Mouse (Mus musculus) embryonic fibroblast, embryonic 13.5 days (primary cell): ENCODE data around the gene Med13.

Experiments used
- CTCF ChIP-seq: IDR thresholded peaks from 2 replicates; pipeline ENCODE4 v1.5.1; 2011; ENCODE audit warnings: mild to moderate bottlenecking, control low read depth, low read length, moderate library complexity, borderline replicate concordance; ENCODE audit not compliant: insufficient read depth
- POLR2A ChIP-seq: IDR thresholded peaks from 2 replicates; pipeline ENCODE4 v1.6.1; 2011; ENCODE audit warnings: low read depth, mild to moderate bottlenecking, control low read depth, low read length, moderate library complexity

DNA sequence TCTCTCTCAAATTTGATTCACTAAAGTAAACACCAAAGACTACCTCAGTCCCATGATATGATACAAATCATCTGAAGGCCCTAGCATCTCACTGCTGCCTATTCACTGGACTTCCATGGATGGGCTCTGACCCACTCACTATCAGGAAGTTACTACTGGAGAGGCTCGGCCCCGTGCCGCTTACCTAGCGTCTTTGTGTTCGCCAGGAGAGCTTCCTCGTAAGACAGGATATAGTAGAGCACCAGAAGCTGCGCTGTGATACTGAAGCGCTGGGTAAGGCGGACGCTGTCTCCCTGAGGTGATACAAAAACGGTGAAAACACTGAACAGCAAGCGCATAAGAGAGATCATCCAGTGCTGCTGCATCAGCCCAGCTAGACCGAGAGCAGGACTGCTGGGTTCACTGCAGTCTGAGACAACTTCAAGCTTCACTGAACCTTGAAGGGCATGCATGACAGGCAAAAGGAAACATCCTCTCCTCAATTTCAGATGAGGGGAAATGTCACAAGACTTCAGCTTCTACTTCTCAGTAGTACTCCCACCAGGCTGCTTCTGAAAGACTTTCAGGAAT lies 125.5 kb downstream of the Med13 start:
- TF ChIP-seq CTCF = no peak
- no peak for TF ChIP-seq POLR2A
